Mouse (Mus musculus): ENCODE data around the gene Atp2a1. TPM values are rescaled to one million over a fixed set of nuclear protein-coding genes. Genes with fewer than 3 reads are reported as not detected.

Atp2a1 gene
- polyA plus RNA-seq, 2 experiments = 0.16 TPM; not detected in 1

GRCm38 (mm10) chr7:126502751-126503150, 39.8 kb upstream of the Atp2a1 start:
- H3K4me3 ChIP-seq (ENCODE audit: insufficient read depth in 1 of 2, low read depth in 2 of 2, low read length in 2 of 2) = peak overlapping the region; percentile 92 to 98
- peaks cover 34% of the 10 kb centered on the region for H3K36me3 ChIP-seq (replicated peaks; ENCODE audit: control insufficient read depth, insufficient read depth, low read depth)
- TF ChIP-seq CTCF (IDR thresholded peaks at IDR 0.05; ENCODE audit: low read depth) (no peak), EP300 (IDR thresholded peaks at IDR 0.05; ENCODE audit: low read depth) (no peak)
- peak overlapping the region; percentile 81 for H3K4me2 ChIP-seq (ENCODE audit: low read depth)
- H3K9ac ChIP-seq (replicated peaks) = peak overlapping the region; percentile 97
- DNase-seq (ENCODE audit: low read depth in 3 of 3, low spot score in 3 of 3) (peak in 1 of 3 experiments; percentile 32), ATAC-seq (ENCODE audit: insufficient read depth) (peak; percentile 2; the same call in 1 of the 2 replicates)
- H3K27ac ChIP-seq = peak overlapping the region; percentile 95
- no peaks in the 10 kb centered on the region for H3K9me3 ChIP-seq (ENCODE audit: control insufficient read depth, low read length)
- WGBS (ENCODE audit: insufficient replicate concordance) = under 1% methylated on average over 40 of the region's 40 CpGs
- H3K4me1 ChIP-seq (replicated peaks; ENCODE audit: control insufficient read depth in 2 of 2, insufficient read depth in 2 of 2, low read length in 1 of 2) = peaks cover 5 to 6% of the 10 kb centered on the region in 2 experiments; a peak in 3 of 4 replicates
- H3K27me3 ChIP-seq (ENCODE audit: control insufficient read depth, insufficient read depth, low read length) = no peaks in the 10 kb centered on the region

GRCm38 (mm10) chr7:126502023-126502741, 39.3 kb upstream of the Atp2a1 start:
- Histone ChIP-seq H3K9me3 (ENCODE audit: control insufficient read depth, low read length) (no peaks in the 10 kb centered on the region), H3K9ac (replicated peaks) (peak overlapping the region; percentile 97), H3K4me2 (ENCODE audit: low read depth) (peak overlapping the region; percentile 81), H3K36me3 (replicated peaks; ENCODE audit: control insufficient read depth, insufficient read depth, low read depth) (peaks cover 40% of the 10 kb centered on the region), H3K4me3 (ENCODE audit: insufficient read depth in 1 of 2, low read depth in 2 of 2, low read length in 2 of 2) (peak overlapping the region; percentile 92 to 98), H3K27ac (peak overlapping the region; percentile 95), H3K4me1 (replicated peaks; ENCODE audit: control insufficient read depth in 2 of 2, insufficient read depth in 2 of 2, low read length in 1 of 2) (peaks cover 5 to 6% of the 10 kb centered on the region in 2 experiments; a peak in 3 of 4 replicates), H3K27me3 (ENCODE audit: control insufficient read depth, insufficient read depth, low read length) (no peaks in the 10 kb centered on the region)
- ATAC-seq (ENCODE audit: insufficient read depth) (peak; percentile 79), DNase-seq (ENCODE audit: low read depth in 3 of 3, low spot score in 3 of 3) (peak; percentile 86 to 90 (median 88))
- WGBS (ENCODE audit: insufficient replicate concordance) = under 1% methylated on average over 54 of the region's 57 CpGs
- TF ChIP-seq CTCF (IDR thresholded peaks at IDR 0.05; ENCODE audit: low read depth) (0 out of 2 replicates have a peak, but pooled peaks have one; percentile 0), EP300 (IDR thresholded peaks at IDR 0.05; ENCODE audit: low read depth) (peak; percentile 21; the same call in 1 of the 2 replicates)

GRCm38 (mm10) chr7:126501684-126502022, 38.7 kb upstream of the Atp2a1 start:
- peak overlapping the region; percentile 95 for H3K27ac ChIP-seq
- H3K36me3 ChIP-seq (replicated peaks; ENCODE audit: control insufficient read depth, insufficient read depth, low read depth) = peaks cover 45% of the 10 kb centered on the region
- WGBS (ENCODE audit: insufficient replicate concordance) = 2% methylated on average over 9 of the region's 9 CpGs
- H3K9ac ChIP-seq (replicated peaks) = peak overlapping the region; percentile 97
- no peak for DNase-seq (ENCODE audit: low read depth in 3 of 3, low spot score in 3 of 3)
- ATAC-seq (ENCODE audit: insufficient read depth) = no peak
- peak overlapping the region; percentile 81 for H3K4me2 ChIP-seq (ENCODE audit: low read depth)
- peak overlapping the region; percentile 92 to 98 for H3K4me3 ChIP-seq (ENCODE audit: insufficient read depth in 1 of 2, low read depth in 2 of 2, low read length in 2 of 2)
- TF ChIP-seq EP300 (IDR thresholded peaks at IDR 0.05; ENCODE audit: low read depth) (no peak), CTCF (IDR thresholded peaks at IDR 0.05; ENCODE audit: low read depth) (peak; percentile 21; the same call in 1 of the 2 replicates)
- H3K4me1 ChIP-seq (replicated peaks; ENCODE audit: control insufficient read depth in 2 of 2, insufficient read depth in 2 of 2, low read length in 1 of 2) = peaks cover 5 to 6% of the 10 kb centered on the region in 2 experiments; a peak in 3 of 4 replicates
- no peaks in the 10 kb centered on the region for H3K9me3 ChIP-seq (ENCODE audit: control insufficient read depth, low read length)
- no peaks in the 10 kb centered on the region for H3K27me3 ChIP-seq (ENCODE audit: control insufficient read depth, insufficient read depth, low read length)

GRCm38 (mm10) chr7:126499416-126499815, 36.5 kb upstream of the Atp2a1 start:
- Histone ChIP-seq H3K36me3 (replicated peaks; ENCODE audit: control insufficient read depth, insufficient read depth, low read depth) (peaks cover 68% of the 10 kb centered on the region), H3K4me1 (replicated peaks; ENCODE audit: control insufficient read depth in 2 of 2, insufficient read depth in 2 of 2, low read length in 1 of 2) (peaks cover 5 to 6% of the 10 kb centered on the region in 2 experiments; a peak in 3 of 4 replicates), H3K9ac (replicated peaks) (no peak overlapping the region), H3K4me2 (ENCODE audit: low read depth) (no peak overlapping the region), H3K9me3 (ENCODE audit: control insufficient read depth, low read length) (no peaks in the 10 kb centered on the region), H3K27me3 (ENCODE audit: control insufficient read depth, insufficient read depth, low read length) (no peaks in the 10 kb centered on the region), H3K4me3 (ENCODE audit: insufficient read depth in 1 of 2, low read depth in 2 of 2, low read length in 2 of 2) (no peak overlapping the region), H3K27ac (no peak overlapping the region)
- 82% methylated on average over 7 of the region's 7 CpGs for WGBS (ENCODE audit: insufficient replicate concordance)
- TF ChIP-seq CTCF (IDR thresholded peaks at IDR 0.05; ENCODE audit: low read depth) (no peak), EP300 (IDR thresholded peaks at IDR 0.05; ENCODE audit: low read depth) (no peak)
- no peak for ATAC-seq (ENCODE audit: insufficient read depth)
- DNase-seq (ENCODE audit: low read depth in 3 of 3, low spot score in 3 of 3) = no peak

GRCm38 (mm10) chr7:126497966-126498365, 35.1 kb upstream of the Atp2a1 start:
- Histone ChIP-seq H3K4me2 (ENCODE audit: low read depth) (no peak overlapping the region), H3K27me3 (ENCODE audit: control insufficient read depth, insufficient read depth, low read length) (no peaks in the 10 kb centered on the region), H3K36me3 (replicated peaks; ENCODE audit: control insufficient read depth, insufficient read depth, low read depth) (peaks cover 82% of the 10 kb centered on the region), H3K9ac (replicated peaks) (no peak overlapping the region), H3K4me1 (replicated peaks; ENCODE audit: control insufficient read depth in 2 of 2, insufficient read depth in 2 of 2, low read length in 1 of 2) (peaks cover 0 to 5% of the 10 kb centered on the region in 2 experiments; a peak in 3 of 4 replicates), H3K4me3 (ENCODE audit: insufficient read depth in 1 of 2, low read depth in 2 of 2, low read length in 2 of 2) (no peak overlapping the region), H3K27ac (no peak overlapping the region), H3K9me3 (ENCODE audit: control insufficient read depth, low read length) (no peaks in the 10 kb centered on the region)
- ATAC-seq (ENCODE audit: insufficient read depth) = no peak
- DNase-seq (ENCODE audit: low read depth in 3 of 3, low spot score in 3 of 3) = no peak
- 90% methylated on average over 12 of the region's 12 CpGs for WGBS (ENCODE audit: insufficient replicate concordance)
- TF ChIP-seq CTCF (IDR thresholded peaks at IDR 0.05; ENCODE audit: low read depth) (no peak), EP300 (IDR thresholded peaks at IDR 0.05; ENCODE audit: low read depth) (no peak)
